Mouse (Mus musculus) heart, embryonic 14.5 days (tissue): ENCODE results near the gene Rora. TPM values are rescaled to one million over a fixed set of nuclear protein-coding genes. Genes with fewer than 3 reads are reported as not detected.

ENCODE experiments used
- ATAC-seq: fragments of 200-750 bp; cut with Nextera tagmentation; 2 replicates; pipeline ENCODE4 v1.8.0; 2017; ENCODE audit warnings: low read depth, moderate TSS enrichment; ENCODE audit not compliant: insufficient number of reproducible peaks, insufficient read depth, low FRiP score
- H3K27ac ChIP-seq, 2 experiments: fragments of 200-500 bp in 1 of 2; fragments of 300-500 bp in 1 of 2; sonication (generic) in 1 of 2; replicated peaks in 1 of 2; 2 replicates each; pipeline ENCODE4 v1.5.1; 2012 to 2014; ENCODE audit warnings: low read depth in 2 of 2, low read length in 2 of 2, control low read depth in 1 of 2, mild to moderate bottlenecking in 1 of 2, mixed read lengths in 1 of 2; ENCODE audit not compliant: control insufficient read depth in 1 of 2, insufficient read depth in 1 of 2
- H3K27me3 ChIP-seq: fragments of 300-500 bp; sonication (generic); 2 replicates; pipeline ENCODE4 v1.6.1; 2014; ENCODE audit warnings: mild to moderate bottlenecking, low read length, control low read depth; ENCODE audit not compliant: control insufficient read depth, insufficient read depth
- H3K36me3 ChIP-seq: fragments of 300-500 bp; sonication (generic); 2 replicates; pipeline ENCODE4 v1.6.1; 2014; ENCODE audit warnings: mild to moderate bottlenecking, control low read depth, low read length, mixed read lengths; ENCODE audit not compliant: control insufficient read depth, insufficient read depth
- H3K4me1 ChIP-seq, 2 experiments: fragments of 200-500 bp in 1 of 2; fragments of 300-500 bp in 1 of 2; sonication (generic) in 1 of 2; 2 replicates each; pipeline ENCODE4 v1.6.1; 2012 to 2014; ENCODE audit warnings: low read length in 2 of 2, control low read depth in 1 of 2, mixed read lengths in 1 of 2; ENCODE audit not compliant: control insufficient read depth in 2 of 2, insufficient read depth in 2 of 2
- H3K4me2 ChIP-seq: fragments of 300-500 bp; sonication (generic); 2 replicates; pipeline ENCODE4 v1.6.1; 2014; ENCODE audit warnings: mild to moderate bottlenecking, low read length
- H3K4me3 ChIP-seq, 2 experiments: fragments of 200-500 bp in 1 of 2; fragments of 300-500 bp in 1 of 2; sonication (generic) in 1 of 2; 2 replicates each; pipeline ENCODE4 v1.5.1; 2012 to 2014; ENCODE audit warnings: low read length in 2 of 2, mild to moderate bottlenecking in 2 of 2, control low read depth in 1 of 2, low read depth in 1 of 2, moderate library complexity in 1 of 2; ENCODE audit not compliant: control insufficient read depth in 1 of 2, insufficient read depth in 1 of 2
- H3K9ac ChIP-seq: fragments of 300-500 bp; sonication (generic); 2 replicates; pipeline ENCODE4 v1.6.1; 2014; ENCODE audit warnings: mild to moderate bottlenecking, low read length
- H3K9me3 ChIP-seq: fragments of 300-500 bp; sonication (generic); 2 replicates; pipeline ENCODE4 v1.6.1; 2016; ENCODE audit warnings: low read length, control low read depth; ENCODE audit not compliant: control insufficient read depth
- WGBS: fragments of 180-500 bp; shearing (Covaris S2); extraction: QIAGEN DNeasy Blood & Tissue Kit; methylation state at CpG from one replicate; pipeline ENCODE4 v1.1.7; 2014; 5-methylcytosine and 5-hydroxymethylcytosine counted together
- polyA plus RNA-seq: library from polyadenylated mRNA; unstranded; fragments of >200 nt; fragmentation: Nextera tagmentation; extraction: Ambion mirVana; gene quantifications from 2 replicates; pipeline ENCODE4 v1.2.1, GENCODE M21; 2014

Rora gene
- polyA plus RNA-seq, 1 experiment from 2014 or later: 6.9 TPM

DNA sequence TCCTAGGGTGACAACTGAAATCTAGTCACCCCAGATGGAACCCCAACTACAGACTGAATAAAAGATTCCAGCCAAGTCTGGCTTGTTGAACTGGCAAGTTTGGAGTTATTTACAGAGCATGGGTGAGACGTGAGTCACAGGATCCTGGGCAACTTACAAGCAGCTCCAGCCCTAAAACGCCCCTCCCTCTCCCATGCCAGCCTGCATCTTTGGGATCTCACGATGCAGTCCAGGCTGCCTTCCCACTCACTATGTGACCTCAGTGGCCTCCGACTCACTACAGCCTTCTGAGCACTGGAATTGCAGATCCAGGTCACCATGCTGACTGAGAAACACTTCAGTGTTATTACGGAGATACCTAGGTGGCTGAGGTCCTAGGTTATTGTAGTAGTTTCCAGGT lies 129.0 kb downstream of the Rora start:
- H3K4me2 ChIP-seq: 0 out of 2 replicates have a peak overlapping the region, but pooled peaks have one; percentile 13
- no peak overlapping the region for H3K9ac ChIP-seq
- WGBS: 43% methylated on average over 5 of the region's 5 CpGs
- H3K36me3 ChIP-seq: no peaks in the 10 kb centered on the region
- ATAC-seq: no peak
- no peaks in the 10 kb centered on the region for H3K27me3 ChIP-seq
- H3K9me3 ChIP-seq: no peaks in the 10 kb centered on the region
- H3K27ac ChIP-seq: peak overlapping the region in 1 of 2 experiments; percentile 15; a peak in 1 of 4 replicates
- peaks cover 15 to 21% of the 10 kb centered on the region in 2 experiments for H3K4me1 ChIP-seq
- no peak overlapping the region for H3K4me3 ChIP-seq

DNA sequence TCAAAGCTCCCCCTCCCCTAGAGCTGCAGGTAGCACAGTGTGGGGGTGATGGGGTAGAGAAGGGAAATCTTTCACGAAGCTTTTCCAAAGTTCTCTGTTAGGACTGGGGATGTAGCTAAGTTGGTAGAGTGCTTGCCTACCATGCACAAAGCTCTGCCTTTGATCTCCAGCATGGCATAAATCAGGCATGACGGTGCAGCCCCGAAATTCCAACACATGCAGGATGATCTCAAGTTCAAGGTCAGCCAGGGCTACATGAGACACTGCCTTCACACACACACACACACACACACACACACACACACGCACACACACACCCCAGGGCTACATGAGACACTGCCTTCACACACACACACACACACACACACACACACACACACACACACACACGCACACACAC lies 129.7 kb downstream of the Rora start:
- 52% methylated on average over 5 of the region's 5 CpGs for WGBS
- H3K9me3 ChIP-seq: no peaks in the 10 kb centered on the region
- H3K9ac ChIP-seq: no peak overlapping the region
- H3K27me3 ChIP-seq: no peaks in the 10 kb centered on the region
- no peaks in the 10 kb centered on the region for H3K36me3 ChIP-seq
- peak overlapping the region; percentile 13; the same call in 1 of the 2 replicates for H3K4me2 ChIP-seq
- H3K4me3 ChIP-seq: no peak overlapping the region
- H3K27ac ChIP-seq: no peak overlapping the region
- no peak for ATAC-seq
- H3K4me1 ChIP-seq: peaks cover 15 to 21% of the 10 kb centered on the region in 2 experiments

- H3K27ac ChIP-seq: no peak overlapping the region
- H3K9me3 ChIP-seq: no peaks in the 10 kb centered on the region
- H3K4me1 ChIP-seq: peaks cover 15 to 21% of the 10 kb centered on the region in 2 experiments
- ATAC-seq: no peak
- no peak overlapping the region for H3K4me3 ChIP-seq
- no peak overlapping the region for H3K9ac ChIP-seq
- H3K27me3 ChIP-seq: no peaks in the 10 kb centered on the region
- no peak overlapping the region for H3K4me2 ChIP-seq
- 80% methylated on average over 8 of the region's 8 CpGs for WGBS
- no peaks in the 10 kb centered on the region for H3K36me3 ChIP-seq
Observed at GRCm38 (mm10) chr9:68786614-68787293, 133.2 kb downstream of the Rora start.

GRCm38 (mm10) chr9:68787665-68788064 lies 134.1 kb downstream of the Rora start:
- H3K4me2 ChIP-seq: no peak overlapping the region
- no peak overlapping the region for H3K4me3 ChIP-seq
- WGBS: 85% methylated on average over 2 of the region's 2 CpGs
- no peaks in the 10 kb centered on the region for H3K36me3 ChIP-seq
- no peak for ATAC-seq
- no peaks in the 10 kb centered on the region for H3K27me3 ChIP-seq
- peaks cover 7 to 15% of the 10 kb centered on the region in 2 experiments for H3K4me1 ChIP-seq
- no peak overlapping the region for H3K27ac ChIP-seq
- H3K9me3 ChIP-seq: no peaks in the 10 kb centered on the region
- H3K9ac ChIP-seq: no peak overlapping the region

DNA sequence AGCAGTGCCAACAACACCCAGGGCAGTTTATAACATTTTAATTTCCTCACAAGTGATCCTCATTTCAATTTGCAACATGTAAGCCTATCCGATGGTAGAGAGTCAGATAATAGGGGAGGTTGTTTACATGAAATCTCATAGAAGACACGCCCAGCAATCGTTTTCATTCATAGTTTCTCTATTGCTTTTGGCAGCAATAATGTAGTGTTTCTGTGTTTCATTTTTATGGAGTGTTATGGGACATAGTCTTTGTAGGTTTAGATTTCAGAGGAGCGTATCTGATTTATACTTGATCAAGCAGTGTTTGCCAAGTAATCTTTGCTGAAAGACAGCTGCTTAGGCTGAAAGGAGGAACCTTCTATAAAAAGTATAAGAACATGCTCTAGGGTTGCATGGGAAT lies 137.3 kb downstream of the Rora start:
- Histone ChIP-seq H3K27me3 (no peaks in the 10 kb centered on the region), H3K27ac (no peak overlapping the region), H3K9me3 (no peaks in the 10 kb centered on the region), H3K4me1 (peaks cover 0 to 3% of the 10 kb centered on the region in 2 experiments; a peak in 2 of 4 replicates), H3K9ac (no peak overlapping the region), H3K36me3 (no peaks in the 10 kb centered on the region), H3K4me3 (no peak overlapping the region), H3K4me2 (no peak overlapping the region)
- no peak for ATAC-seq
- WGBS: 88% methylated on average over 4 of the region's 4 CpGs

GRCm38 (mm10) chr9:68791982-68792540 lies 138.5 kb downstream of the Rora start:
- no peak for ATAC-seq
- Histone ChIP-seq H3K9me3 (no peaks in the 10 kb centered on the region), H3K4me3 (no peak overlapping the region), H3K9ac (no peak overlapping the region), H3K4me1 (peaks cover 0 to 3% of the 10 kb centered on the region in 2 experiments; a peak in 2 of 4 replicates), H3K27me3 (no peaks in the 10 kb centered on the region), H3K27ac (no peak overlapping the region), H3K36me3 (no peaks in the 10 kb centered on the region), H3K4me2 (peak overlapping the region; percentile 7; the same call in 1 of the 2 replicates)
- WGBS: 60% methylated on average over 16 of the region's 16 CpGs

DNA sequence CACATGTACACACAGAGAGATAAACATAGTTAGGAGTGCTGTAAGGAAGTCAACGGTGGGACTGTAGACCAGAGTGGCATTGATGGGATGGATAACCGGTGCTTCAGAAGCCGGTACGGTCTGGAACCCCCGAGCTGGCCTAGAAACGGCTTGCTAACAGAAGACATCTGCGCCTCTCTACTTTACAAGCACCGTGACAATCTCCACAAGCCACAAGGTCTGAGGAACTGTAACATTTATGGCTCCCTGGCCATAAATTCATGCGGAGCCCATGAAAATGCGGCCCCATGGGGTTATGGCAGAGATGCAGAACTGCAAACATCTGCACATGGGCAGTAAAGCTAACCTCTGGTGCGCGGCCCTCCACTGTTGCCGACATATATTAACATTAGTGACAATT lies 141.7 kb downstream of the Rora start:
- Histone ChIP-seq H3K27me3 (no peaks in the 10 kb centered on the region), H3K9me3 (no peaks in the 10 kb centered on the region), H3K9ac (no peak overlapping the region), H3K4me2 (no peak overlapping the region), H3K27ac (no peak overlapping the region), H3K36me3 (no peaks in the 10 kb centered on the region), H3K4me1 (peaks cover 0 to 3% of the 10 kb centered on the region in 2 experiments; a peak in 2 of 4 replicates), H3K4me3 (no peak overlapping the region)
- no peak for ATAC-seq
- WGBS: 87% methylated on average over 13 of the region's 13 CpGs
